Mouse (Mus musculus) liver, postnatal 0 days (tissue): ENCODE data around the gene Grid1.

Experiments
- CTCF ChIP-seq: sonication (generic); IDR thresholded peaks from 2 replicates; pipeline ENCODE4 v1.5.1; 2016; ENCODE audit warnings: antibody characterized with exemption, low read depth
- EP300 ChIP-seq: IDR thresholded peaks from 2 replicates; pipeline ENCODE4 v1.6.1; 2016; ENCODE audit warnings: antibody characterized with exemption, low read depth, mild to moderate bottlenecking

DNA sequence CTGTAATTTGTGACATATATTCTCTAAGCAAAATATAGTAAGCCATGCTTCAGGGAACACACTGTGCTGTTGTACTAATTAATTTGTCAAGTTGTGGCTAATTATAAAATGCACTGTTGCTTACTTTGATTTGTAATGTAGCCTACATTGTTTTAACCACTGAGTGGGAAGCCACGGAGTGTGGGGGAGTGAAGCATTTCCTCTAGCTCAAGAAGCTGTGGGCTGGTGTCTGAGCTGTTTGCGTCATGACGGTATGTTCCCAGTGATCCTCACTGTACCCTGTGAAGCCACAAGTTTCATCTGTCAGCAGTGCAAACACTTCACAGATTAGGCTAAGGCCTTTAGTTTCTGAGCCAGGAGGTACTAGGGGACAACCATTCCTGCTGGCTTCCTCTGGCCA, 302.2 kb downstream of the Grid1 start:
- TF ChIP-seq CTCF (no peak), EP300 (no peak)
